Mouse (Mus musculus): ENCODE results near the gene Btrc.

GRCm38 (mm10) chr19:45360486-45360885 is 3.0 kb upstream of the Btrc start:
- TF ChIP-seq CTCF (IDR thresholded peaks at IDR 0.05) (no peak), EP300 (IDR thresholded peaks at IDR 0.05; ENCODE audit: insufficient read depth, low read depth, low read length) (no peak), POLR2A (IDR thresholded peaks at IDR 0.05; ENCODE audit: insufficient read depth, low read depth, low read length) (no peak)

Measured in heart, adult 2 months (tissue).